Mouse (Mus musculus) frontal cortex, postnatal 25 days (tissue): ENCODE measurements around the gene Trim23.
A peak's percentile ranks its signal among the peaks of the same experiment; 100 is the strongest.
"Not testable (repeated sequence)": the region's sequence is repeated elsewhere in the genome, so short reads cannot be mapped to it uniquely, and the experiment has no call there.

Experiments used
- DNase-seq, 2 experiments: peaks; one replicate each; pipeline ENCODE4 v3.0.0; 2022; ENCODE audit warnings: low spot score in 2 of 2

Trim23 gene

DNA sequence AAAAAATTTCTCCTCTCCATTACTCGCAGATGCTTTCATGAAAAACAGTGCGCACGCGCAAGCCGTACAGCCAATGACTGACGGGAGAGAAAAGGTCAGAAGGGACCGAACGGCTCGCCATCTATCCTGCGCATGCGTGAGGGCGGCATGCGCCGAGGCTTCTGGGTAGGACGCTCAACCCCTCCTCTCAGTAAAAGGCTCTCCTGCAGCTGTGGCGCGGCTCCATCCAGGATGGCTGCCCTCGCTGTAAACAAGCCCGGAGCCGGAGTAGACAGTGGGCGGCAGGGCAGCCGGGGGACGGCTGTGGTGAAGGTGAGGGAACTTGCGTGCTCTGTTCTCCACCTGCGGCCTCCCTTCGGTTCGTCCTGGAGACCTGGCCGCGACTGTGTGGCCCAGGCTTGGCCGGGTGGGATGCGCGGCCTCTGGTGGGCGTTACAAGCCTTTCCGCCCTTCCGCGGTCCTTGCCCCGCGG is at the start of gene Trim23:
TSS of gene Trim23 (plus strand) at position 148 of the 472 bp plus-strand sequence.
- DNase-seq: peak; percentile 94 to 95

DNA sequence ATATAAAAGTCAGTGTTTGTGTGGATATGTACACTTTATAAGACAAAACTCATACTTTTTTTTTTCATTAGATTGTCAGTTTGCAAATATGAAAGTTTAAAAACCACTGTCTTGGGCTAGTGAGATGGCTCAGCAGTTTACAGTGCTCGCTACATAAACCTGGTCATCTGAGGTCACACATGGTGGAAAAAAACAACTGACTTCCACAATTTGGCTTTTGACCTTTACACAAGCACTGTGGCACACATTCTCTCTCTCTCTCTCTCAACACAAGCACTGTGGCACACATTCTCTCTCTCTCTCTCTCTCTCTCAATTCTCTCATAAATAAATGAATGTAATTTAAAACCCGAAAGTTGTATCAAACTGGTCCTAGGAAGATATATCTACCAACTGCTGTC is 46.0 kb upstream of the Trim23 start:
- no peak for DNase-seq

DNA sequence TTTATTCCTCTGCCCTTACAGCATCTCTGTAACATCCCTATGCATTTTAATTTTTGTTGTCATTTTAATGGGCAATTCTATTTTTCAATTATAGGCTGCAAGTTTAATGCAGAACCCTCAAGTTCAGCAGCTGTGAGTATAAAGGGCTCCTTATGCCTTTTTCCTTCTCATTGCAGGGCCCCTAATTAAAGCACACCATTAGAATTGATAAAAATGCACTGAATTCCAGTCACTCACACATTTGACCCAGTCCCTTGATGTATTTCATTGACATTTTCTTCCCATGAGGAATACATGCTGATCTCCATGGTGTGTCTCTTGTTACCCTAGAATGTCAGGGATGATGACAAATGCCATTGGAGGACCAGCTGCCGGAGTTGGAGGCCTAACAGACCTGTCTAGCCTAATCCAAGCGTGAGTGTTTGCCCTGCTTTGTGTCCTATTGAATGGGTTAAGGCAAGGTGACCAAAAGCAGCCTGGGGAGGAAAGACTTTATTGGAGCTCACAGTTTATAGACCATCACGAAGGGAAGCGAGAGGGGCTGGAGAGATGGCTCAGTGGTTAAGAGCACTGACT is 44.0 kb upstream of the Trim23 start:
- no peak for DNase-seq

DNA sequence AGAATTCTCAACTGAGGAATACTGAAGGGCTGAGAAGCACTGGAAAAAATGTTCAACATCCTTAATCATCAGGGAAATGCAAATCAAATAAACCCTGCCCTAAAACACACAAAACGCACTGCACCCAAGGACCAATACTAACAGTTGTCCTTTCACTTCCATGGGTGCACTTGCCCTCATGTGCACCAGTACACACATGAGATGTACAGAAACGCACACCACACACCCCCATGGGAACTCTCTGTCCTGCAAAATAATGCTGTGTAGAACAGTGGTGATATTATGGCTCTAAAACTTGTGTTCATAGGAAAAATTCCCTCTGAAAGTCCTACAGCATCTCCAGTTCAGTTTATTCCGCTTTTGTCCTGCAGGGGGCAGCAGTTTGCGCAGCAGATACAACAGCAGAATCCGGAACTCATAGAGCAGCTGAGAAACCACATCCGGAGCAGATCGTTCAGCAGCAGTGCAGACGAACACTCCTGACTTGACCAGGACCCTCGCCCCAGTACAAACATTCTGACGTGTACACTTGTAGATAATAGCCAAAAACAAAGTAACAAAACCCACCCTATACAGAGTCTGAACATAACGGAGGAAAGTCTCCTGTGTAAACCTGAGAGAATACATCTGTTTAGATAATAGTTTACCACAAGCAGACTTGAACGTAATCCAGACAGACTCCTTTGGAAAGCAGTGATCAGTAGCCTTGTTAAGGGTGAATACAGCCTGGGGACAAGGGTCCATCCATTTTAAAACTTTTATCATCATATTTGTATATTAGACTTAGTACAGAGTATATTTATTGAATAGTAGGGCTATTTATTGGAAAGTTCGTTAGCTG is 39.0 kb upstream of the Trim23 start:
- DNase-seq: peak; percentile 70 to 78

DNA sequence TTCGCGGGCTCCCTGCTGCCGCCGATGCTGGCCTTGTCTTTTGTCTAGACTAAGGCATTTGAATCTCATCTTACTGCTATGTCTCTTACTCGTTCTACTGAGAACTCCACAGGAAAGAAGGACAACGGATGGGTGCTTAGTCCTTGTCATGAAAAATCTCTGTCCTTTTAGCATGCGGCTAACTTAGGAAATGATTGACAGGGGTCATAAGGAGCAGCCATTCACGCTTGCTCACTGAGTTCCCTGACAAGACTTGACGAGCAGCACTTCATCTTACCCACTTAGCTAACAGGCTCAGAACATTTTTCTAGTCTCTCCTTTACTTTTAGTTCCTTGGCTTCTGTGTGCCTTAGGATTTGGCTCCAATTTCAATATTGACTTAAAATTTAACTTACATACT is 33.7 kb upstream of the Trim23 start:
- no peak for DNase-seq

DNA sequence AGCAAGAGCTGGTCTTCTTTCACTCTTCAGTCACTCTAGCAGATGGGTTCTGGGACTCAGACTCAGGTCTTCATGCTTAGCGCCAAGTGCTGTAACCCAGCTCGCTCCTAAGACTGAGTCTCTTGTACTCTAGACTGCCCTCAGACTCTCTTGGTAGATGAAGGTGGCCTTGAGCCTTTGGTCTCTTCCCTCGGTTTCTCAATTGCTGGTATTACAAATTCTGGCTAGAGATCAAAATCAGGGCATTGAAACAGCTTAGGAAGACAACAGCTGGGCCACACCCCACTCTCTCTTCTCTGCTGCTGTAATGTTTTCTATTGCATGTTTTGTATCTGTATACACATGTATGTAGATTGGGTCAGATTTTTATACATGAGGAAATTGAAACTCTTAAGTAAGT is 33.0 kb upstream of the Trim23 start:
- no peak for DNase-seq

DNA sequence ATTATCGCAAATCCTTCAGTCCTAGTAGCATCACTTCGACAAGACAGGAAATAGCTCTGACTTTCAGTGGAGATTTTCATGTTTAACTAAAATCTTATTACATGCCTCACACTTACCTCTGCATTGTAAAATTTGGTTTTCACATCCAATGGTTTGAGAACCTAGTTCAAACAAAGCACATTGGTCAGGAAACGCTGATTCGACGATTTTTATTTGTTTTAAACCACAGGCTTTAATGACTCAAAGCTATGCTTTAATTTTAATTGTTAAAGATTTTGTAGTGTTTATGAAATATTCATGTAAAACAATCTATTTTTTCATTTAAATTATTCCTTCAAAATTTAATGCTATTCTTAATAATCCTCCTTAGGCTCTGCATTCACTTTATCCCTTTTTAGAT is 24.4 kb upstream of the Trim23 start:
- DNase-seq: no peak

DNA sequence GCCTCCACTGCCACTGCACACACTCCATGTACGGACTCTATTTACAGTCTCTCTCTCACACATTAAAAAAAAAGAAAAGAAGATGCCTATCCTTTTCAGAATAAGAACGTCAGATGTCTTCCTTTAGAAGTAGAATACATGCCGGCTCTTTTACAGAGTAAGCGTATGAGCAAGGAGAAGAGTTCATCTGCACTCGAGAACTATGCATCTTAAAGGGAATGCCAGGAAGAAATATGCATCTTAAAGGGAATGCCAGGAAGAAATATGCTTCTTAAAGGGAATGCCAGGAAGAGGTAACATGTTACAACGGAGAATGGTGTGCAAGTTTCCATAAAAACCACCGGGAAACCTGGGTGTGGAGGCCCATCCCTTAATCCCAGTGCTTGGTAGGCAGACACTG is 23.5 kb upstream of the Trim23 start:
- DNase-seq: no peak

DNA sequence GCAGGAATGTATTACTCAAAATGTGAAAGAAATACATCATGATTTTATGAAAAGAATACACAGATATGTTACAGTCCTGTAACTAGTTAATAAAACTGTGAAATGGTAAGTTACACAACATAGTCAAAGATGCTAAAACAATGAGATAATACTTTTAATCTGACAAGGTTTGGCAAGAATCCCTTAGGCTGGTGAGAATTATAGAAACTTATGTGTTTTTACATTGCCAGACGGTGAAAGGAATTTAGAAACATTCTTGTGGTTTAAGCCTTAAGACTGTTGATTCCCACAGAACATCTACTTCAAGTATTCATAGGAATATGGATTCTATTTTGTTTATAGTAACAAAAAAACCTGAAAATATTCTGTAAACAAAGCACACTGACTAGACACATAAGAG is 22.9 kb upstream of the Trim23 start:
- DNase-seq: no peak

DNA sequence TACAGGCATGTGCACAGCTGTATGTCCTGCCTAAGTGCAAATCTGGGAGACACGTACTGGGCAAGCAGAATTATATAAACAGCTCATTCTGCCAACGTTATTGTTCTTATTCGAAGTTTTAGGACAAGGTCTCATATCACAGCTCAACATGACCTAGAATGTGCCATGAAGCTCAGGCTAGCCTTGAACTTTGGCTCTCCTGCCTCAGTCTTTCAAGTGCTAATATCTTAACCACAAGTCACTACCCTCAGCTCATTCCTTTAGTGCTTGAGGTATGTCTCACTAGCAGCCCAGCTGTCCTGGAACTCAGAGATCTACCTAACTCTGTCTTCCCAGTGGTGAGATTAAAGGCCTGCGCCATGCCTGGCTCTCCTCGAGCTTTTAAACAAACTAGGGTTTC is 6.9 kb upstream of the Trim23 start:
- no peak for DNase-seq

DNA sequence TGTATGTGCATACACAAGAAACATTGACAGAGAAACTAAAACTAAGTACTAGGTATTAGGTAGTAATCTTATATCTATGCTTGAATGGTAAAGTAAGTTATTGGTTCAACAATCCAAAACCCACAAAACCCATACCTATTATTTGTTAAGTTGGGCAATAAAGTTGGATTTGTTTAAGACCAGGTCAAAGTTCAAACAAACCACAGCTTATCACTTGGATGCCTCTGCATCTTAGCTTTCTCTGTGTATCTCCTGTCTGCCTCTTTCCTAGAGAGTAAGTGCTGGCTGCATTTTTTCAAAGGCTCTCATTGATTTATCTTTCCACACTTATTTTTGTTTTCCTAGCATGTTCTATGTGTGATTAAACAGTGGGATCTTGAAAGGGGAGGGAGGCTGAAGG is 6.1 kb upstream of the Trim23 start:
- no peak for DNase-seq

DNA sequence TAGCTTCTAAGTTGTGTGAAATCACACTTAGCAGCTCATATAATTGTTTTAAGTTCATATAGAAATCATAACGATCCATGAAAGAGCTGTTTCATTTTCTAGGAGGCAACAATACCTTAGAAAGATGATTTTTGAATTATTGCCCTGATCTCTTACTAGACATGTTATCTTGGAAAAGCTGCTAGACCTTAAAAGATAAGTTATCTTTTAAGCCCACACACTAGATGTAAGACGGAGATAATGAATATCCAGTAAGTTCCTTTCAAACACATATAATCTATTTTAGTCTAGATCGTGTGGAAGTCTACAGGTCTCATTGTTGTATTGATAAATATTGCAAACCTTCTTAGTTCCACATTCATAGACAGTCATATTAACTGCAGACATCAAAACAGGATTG is 1.7 kb upstream of the Trim23 start:
- DNase-seq: no peak

DNA sequence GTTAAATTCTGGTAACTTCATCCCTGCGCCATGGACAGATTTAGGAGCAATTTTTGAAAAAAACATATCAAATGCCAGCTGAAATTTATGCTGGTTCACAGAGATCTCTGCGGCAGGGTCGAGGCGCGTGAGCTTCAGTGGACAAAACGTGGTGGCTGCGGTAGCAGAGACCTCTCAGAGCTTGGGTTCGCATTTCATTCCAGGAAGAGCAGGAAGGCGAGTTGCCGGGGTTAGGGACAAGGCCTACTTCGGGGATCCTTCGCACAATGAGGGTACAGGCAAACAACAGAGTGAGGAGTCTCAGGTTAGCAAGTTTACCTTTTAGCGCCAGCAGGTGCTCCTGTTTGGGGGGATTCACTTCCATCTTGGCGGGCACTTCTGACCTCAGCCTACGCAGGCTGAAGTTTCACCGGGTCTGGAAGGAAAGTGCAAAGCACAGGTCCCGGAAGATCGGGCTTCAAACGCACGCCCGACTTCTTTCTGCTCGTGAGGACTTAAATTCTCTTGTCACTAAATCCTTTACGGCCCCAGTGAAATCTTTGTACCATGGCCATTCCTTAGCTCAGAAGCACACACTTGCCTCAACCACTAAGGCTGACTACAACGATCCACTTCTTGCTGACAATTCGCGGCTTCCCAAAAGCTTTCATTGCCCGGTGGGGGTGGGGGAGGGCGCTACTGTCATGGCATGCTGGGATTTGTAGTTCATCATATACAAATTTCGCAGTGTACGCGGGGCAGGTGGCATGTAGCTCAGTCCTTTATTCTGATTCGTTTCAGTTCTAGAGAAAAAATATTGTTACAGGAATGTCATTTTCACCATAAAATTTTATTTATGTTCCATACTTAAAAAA is 574 bp upstream of the Trim23 start, which contains the start of gene Trappc13:
TSS of gene Trappc13 (minus strand) at position 674 of the 854 bp plus-strand sequence.
- DNase-seq: peak in 1 of 2 experiments; percentile 77

DNA sequence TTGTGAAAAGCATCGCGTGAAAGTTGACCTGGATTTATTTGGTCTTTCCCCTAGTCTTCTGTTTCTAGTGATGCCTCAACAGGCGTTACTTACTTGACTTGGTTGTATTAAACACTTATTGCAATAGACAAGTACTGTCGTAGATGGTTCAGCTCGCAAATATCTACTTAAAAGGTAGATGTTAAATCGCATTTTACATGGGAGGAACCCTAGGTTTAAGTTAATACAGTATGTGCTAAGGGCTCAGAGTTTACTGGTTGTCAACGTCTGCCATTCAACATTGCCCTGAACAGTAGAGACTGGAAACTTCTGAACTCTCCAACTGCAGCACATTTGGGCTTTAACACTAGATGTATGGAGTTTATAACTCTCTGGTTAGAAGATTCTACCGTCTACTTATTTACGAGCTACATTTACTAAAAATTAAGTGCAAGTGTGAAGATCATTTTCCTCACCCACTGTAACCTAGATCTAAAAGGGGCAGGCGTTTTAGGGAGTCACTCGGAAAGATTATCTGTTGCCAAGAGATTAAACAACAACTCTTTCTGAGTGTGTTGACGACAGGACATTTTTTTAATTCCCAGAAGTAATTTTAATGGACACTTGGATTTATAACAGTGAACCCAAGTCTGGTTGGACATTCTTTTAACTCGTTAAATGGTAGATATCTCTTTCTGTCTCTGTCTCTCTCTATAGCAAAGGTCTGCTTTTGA is 735 bp downstream of the Trim23 start:
- no peak for DNase-seq

DNA sequence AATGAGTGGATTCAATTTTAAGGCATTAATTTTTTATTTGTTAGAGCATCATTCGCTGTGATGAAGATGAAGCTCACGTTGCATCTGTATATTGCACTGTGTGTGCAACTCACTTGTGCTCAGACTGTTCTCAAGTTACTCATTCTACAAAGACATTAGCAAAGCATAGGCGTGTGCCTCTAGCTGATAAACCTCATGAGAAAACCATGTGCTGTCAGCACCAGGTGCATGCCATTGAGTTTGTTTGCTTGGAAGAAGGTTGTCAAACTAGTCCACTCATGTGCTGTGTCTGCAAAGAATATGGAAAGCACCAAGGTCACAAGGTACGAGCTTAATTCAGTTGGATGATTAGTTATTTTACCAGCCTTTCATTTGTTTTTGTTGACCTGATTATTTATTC is 8.8 kb downstream of the Trim23 start:
- DNase-seq: no peak

DNA sequence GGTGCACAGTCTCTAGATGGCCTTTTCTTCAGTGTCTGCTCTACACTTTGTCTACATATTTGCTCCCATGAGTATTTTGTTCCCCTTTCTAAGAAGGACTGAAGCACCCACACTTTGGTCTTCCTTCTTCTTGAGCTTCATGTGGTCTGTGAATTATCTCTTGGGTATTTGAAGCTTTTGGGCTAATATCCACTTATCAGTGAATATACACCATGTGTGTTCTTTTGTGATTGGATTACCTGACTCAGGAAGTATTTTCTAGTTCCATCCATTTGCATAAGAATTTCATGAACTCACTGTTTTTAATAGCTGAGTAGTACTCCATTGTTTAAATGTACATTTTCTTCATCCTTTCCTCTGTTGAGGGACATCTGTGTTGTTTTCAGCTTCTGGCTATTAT is 17.3 kb downstream of the Trim23 start:
- DNase-seq: not testable (repeated sequence)

DNA sequence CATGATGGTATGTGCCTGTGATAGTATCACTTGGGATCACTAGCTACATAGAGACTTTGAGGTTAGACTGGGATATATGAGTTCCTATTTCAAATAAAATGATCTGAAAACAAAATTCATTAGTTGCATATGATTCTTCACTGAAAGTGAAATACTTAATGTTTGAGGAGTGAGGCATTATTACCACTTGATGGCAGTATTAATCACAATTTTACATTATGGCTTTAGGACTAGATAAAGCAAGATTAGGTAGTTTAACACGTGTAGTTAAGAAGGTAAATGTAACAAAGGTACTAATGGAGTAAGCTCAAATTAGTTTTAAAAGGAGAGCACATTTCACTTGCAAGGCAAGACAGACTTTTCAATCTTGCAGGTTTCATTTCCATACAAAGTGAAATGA is 25.7 kb downstream of the Trim23 start:
- no peak for DNase-seq

DNA sequence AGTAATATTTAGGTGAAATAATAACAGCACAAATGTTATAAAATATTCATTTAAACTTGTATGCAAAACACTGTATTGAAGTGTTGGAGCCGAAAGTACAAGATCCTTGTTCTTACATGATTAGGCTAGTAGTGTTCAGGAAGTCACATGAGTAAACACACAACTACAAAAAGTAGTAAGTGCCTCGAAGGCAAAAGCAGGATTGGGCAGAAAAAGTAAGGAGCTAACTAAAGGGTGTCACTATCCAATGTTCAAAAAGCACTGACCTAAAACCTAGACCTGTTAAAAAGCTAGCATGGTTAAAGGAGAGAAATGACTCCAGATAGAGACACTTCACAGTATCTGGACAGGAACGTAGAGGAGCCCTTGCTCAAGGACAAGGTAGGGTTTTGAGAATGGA is 48.9 kb downstream of the Trim23 start:
- DNase-seq: no peak

DNA sequence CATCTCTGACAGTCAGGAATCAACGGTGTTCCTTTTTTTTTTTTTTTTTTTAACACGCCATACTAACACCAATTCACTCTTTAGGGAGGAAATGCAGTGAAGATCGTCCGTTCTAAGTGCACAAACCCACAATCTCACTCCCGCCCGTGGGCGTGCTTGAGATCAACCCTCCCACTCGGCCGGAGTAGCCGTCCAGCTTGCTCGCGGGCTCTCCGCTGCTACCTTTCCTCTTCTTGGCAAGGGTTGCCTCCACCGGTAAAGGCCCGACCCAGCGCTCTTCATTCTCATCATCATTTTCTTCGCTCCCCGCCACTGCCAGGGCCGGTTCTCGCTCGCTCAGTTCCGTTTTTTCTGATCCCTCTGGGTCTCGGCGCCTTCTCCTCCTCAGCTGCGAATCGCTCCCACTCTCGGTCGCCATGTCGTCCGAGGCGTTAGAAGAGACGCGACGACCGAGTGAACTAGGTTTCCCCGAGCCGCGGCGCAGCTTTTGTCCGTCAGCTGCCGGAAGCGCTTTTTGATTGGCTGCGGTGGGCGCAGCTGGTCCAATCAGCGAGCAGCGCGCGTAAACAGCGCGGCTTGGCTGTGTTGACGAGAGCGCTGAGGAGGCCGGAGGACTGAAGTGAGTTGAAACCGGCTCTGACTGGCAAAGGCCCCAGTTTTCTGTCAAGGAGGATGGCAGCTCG is 49.9 kb downstream of the Trim23 start, which contains the start of the genes Cenpk and Ppwd1:
TSS of gene Cenpk (plus strand) at position 228 of the 683 bp plus-strand sequence.
TSS of gene Ppwd1 (minus strand) at position 460 of the 683 bp plus-strand sequence.
- DNase-seq: peak; percentile 91 to 96

DNA sequence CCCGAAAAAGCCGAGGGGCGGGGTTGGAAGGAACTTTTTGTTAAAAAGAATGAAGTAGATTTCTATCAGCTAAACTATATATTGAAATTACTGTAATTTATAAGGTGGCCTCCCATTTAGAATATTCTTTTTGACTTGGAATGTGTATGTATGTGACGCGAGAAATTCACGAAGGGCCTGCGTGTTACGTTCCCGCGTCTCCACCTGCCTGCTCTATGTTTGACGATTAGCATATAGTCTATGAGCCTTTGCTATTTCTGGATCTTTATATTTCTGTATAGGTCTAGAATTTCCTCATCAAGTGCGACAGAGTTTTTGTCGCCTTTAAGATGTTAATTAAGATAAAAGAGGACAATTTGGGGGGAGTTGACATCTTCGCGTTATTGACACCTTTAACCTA is 50.6 kb downstream of the Trim23 start:
- DNase-seq: no peak
